Mouse (Mus musculus): Measurements from ENCODE around the gene Mlc1. TPM values are rescaled to one million over a fixed set of nuclear protein-coding genes. Genes with fewer than 3 reads are reported as not detected.

Gene Mlc1
- total RNA-seq (2021), result 100 to 1,000 TPM in 1 of 2 experiments, 10 to 100 TPM in 1; 99.9 to 111 TPM

DNA sequence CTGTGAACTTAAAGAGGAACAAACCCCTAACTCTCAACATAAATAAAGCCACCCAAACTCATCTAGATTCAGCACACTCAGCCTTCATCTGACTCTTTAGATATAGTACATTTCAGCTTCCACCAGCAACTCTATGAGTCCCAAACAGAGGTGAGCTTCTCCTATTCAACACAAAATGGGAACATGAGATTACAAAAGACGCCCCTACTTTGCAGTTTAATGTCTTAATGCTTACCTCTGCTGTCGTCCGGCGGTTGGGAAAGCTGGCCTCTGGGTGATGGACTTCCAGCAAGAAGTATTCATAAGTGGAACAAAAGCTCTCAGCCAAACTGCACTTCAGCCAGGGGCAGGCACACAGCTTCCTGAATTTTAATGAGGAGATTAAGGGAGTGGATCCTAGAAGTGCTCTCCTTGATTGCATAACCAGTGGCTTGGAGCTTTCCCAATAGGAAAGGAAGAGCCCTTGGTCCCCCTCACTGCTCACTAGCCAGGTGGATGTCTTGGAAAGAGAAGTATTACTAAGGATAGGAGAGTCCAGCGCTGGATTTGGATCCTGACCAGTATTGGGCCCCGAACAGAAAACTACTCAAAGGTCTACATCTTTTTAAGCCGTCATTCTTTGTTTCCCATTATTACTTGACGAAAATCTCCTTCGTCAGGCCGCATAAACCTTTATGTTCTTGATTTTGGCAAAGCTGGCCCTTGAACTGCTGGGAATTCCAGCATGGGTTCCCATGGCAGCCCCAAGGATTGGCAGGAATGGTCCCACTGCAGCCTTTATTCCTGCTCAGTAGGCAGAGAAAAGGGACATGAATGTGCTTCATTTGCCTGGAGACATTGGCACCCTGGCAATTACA is at the start of gene Mlc1:
Mlc1 (minus strand) TSS at position 727 of the 857 bp plus-strand sequence.
- DNase-seq (ENCODE audit: low spot score in 2 of 2), result peak in 1 of 2 experiments; percentile 7
- intact Hi-C loops (cut with DNase I), result no loop called here

- DNase-seq (ENCODE audit: low spot score in 2 of 2), result no peak
- intact Hi-C loops (cut with DNase I), result no loop called here
Measured at GRCm38 (mm10) chr15:89020492-89020891, 41.7 kb upstream of the Mlc1 start.

DNA sequence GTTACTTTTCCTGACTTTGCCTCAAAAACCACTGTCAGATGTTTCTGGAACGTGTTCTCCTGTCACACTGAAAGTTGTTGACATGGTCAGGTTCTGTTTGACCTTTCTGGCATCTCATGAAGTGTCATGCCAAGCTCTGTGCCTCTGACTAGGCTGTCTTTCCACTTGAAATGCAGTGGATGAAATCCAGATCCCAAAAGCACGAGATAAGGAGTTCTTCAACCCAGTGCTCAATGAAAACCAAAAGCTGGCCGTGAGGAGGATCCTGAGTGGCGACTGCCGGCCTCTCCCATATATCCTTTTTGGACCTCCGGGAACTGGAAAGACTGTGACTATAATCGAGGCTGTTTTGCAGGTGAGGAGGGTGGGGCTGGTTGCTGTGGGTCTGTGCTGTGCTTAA is 41.3 kb upstream of the Mlc1 start:
- no peak for DNase-seq (ENCODE audit: low spot score in 2 of 2)
- intact Hi-C loops (cut with DNase I), result no loop called here

GRCm38 (mm10) chr15:89016722-89017121 is 37.9 kb upstream of the Mlc1 start:
- intact Hi-C loops (cut with DNase I), result no loop called here

DNA sequence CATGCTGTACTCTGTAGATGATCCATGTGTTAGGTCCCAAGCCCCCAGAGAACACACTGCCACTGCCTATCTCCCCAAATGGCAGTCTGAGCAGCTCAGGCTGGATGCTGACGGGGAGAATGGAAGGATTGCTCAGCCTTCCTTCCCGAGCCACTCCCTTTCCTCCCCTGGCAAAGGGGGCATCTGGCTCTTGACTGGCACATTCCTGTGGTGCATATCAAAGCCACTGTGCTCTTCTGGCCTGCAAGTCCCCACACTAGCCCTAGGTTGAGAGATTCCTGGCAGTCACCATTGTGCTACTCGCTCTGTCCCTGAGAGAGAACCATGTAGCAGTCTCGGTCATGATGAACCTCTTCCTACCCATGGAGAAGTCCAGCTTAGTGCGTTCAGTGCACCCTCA is 29.0 kb upstream of the Mlc1 start:
- intact Hi-C loops (cut with DNase I), result no loop called here
- DNase-seq (ENCODE audit: low spot score in 2 of 2), result no peak

More at GRCm38 (mm10) chr15:89016722-89017121, 37.9 kb upstream of the Mlc1 start:
- DNase-seq (ENCODE audit: low spot score in 2 of 2), result no peak

- no peak for DNase-seq (ENCODE audit: low spot score in 2 of 2)
- intact Hi-C loops (cut with DNase I), result no loop called here
Measured at GRCm38 (mm10) chr15:89007002-89007401, 28.2 kb upstream of the Mlc1 start.

DNA sequence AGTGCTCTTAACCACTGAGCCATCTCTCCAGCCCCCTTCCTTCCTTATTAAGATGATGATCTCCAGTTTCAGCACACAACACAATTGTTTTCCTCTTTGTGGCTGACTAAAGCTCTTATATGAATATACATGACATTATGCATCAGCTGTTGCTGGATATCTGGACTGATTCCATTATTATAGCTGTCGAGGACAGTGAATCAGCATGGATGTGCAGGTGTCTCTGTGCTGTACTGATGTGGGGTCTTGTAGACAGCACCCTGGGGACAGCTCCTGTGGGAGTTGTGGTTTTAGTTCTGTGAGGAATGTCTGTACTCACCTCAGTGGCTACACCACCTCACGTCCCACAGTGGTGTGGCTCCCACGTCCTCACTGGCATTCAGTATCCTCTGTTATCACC is 22.4 kb upstream of the Mlc1 start:
- no peak for DNase-seq (ENCODE audit: low spot score in 2 of 2)
- intact Hi-C loops (cut with DNase I), result no loop called here

- intact Hi-C loops (cut with DNase I), result no loop called here
- no peak for DNase-seq (ENCODE audit: low spot score in 2 of 2)
Measured at GRCm38 (mm10) chr15:89000367-89000766, 21.6 kb upstream of the Mlc1 start.

GRCm38 (mm10) chr15:88999124-88999523 is 20.3 kb upstream of the Mlc1 start:
- intact Hi-C loops (cut with DNase I), result no loop called here

GRCm38 (mm10) chr15:88998636-88999035 is 19.8 kb upstream of the Mlc1 start:
- no peak for DNase-seq (ENCODE audit: low spot score in 2 of 2)
- intact Hi-C loops (cut with DNase I), result no loop called here

More at GRCm38 (mm10) chr15:88999124-88999523, 20.3 kb upstream of the Mlc1 start:
- no peak for DNase-seq (ENCODE audit: low spot score in 2 of 2)

GRCm38 (mm10) chr15:88989236-88989635 is 10.4 kb upstream of the Mlc1 start:
- no peak for DNase-seq (ENCODE audit: low spot score in 2 of 2)
- intact Hi-C loops (cut with DNase I), result no loop called here

- no peak for DNase-seq (ENCODE audit: low spot score in 2 of 2)
- intact Hi-C loops (cut with DNase I), result no loop called here
Measured at GRCm38 (mm10) chr15:88982534-88983079, 3.8 kb upstream of the Mlc1 start, which contains the start of gene Mov10l1. Mov10l1 (plus strand) TSS chr15:88982909.

DNA sequence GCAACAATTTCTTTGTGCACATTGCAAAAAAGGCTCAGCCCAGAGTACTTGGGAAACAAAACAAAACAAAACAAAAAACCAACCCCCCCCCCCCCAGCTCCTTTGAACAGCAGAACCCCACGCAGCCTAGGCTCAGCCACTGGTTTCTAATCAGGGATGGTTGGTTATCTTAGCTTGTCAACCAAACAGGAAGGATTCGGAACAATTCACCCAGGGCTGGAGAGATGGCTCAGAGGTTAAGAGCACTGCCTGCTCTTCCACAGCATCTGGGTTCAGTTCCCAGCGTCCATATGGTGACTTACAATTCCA is 285 bp upstream of the Mlc1 start:
- DNase-seq (ENCODE audit: low spot score in 2 of 2), result no peak
- intact Hi-C loops (cut with DNase I), result no loop called here

DNA sequence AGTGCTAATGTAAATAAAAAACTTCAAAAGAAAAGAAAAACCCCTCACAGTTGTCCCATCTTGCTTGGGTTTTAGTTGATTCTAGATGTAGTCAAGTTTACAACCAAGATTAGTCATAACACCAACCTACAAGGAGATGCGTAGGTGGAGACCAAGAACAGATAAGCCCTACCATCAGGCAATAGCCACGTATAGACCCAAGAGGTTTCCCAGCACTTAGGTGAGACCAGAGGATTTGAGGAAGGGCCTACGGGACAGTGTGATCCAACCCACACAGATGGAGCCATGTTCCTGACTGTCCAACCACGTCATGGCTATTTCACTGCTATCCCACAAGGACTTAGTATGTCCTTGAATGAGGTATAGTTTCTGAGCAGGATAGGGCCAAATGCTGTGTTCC is 6.5 kb downstream of the Mlc1 start:
- no peak for DNase-seq (ENCODE audit: low spot score in 2 of 2)
- intact Hi-C loops (cut with DNase I), result no loop called here

GRCm38 (mm10) chr15:88964070-88964578 is 14.7 kb downstream of the Mlc1 start:
- DNase-seq (ENCODE audit: low spot score in 2 of 2), result no peak
- intact Hi-C loops (cut with DNase I), result no loop called here

- intact Hi-C loops (cut with DNase I), result no loop called here
- no peak for DNase-seq (ENCODE audit: low spot score in 2 of 2)
Measured at GRCm38 (mm10) chr15:88957522-88957921, 21.3 kb downstream of the Mlc1 start.

DNA sequence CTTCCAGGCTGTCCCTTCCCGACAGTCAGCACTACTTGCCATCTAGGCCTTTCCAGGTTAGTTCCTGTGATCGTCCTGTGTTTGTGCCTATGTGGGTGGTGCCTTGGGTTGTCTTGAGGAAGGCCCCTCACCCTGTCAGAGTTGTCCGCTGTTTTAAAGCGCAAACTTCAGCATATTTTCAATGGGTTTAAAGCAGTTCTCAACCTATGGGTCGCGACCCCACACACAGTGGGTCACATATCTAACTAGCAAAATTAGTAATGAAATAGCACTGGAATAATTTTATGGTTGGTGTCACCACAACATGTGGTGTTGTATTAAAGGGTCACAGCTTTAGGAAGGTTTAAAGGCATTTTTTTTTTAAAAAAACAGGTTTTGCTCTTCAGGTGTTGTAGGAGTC is 23.5 kb downstream of the Mlc1 start:
- no peak for DNase-seq (ENCODE audit: low spot score in 2 of 2)
- intact Hi-C loops (cut with DNase I), result no loop called here

DNA sequence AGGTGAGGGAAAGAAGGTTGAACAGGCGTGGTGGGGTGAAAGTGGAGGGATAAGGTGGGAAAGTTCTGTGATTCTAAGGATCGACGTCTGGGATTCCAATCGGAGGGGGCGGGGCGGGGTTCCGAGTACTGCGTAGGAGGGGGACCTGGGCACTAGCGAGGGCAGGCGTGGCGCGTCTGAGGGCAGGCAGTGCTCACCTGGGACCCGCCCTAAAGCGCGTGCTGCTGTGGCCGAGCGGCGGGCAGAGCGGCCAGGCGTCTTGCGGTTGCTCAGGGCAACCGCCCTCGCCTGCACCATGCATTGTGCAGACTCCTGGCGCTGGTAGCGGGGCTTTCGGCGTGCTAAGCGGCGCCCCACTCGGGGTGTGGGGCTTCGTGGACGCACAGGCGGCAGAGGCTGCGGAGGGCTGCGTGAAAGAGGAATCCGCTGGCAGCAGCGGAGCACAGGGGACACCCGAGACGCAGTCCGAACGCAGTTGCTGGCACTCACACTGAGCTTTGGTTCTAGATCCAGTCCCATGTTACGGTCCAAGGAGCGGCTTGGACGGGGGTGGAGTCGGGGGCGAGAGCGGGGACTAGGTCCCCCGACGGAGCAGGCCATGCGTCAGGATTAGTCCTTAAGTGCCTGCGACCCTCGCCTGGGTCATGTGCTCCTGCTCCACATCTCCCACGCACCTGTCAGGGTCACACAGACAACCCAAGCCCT is 24.3 kb downstream of the Mlc1 start, which contains the start of gene Ttll8:
Ttll8 (minus strand) TSS at position 51 of the 705 bp plus-strand sequence.
- peak; percentile 9 to 13 for DNase-seq (ENCODE audit: low spot score in 2 of 2)
- intact Hi-C loops (cut with DNase I), result no loop called here

GRCm38 (mm10) chr15:88951246-88951645 is 27.6 kb downstream of the Mlc1 start:
- intact Hi-C loops (cut with DNase I), result no loop called here

DNA sequence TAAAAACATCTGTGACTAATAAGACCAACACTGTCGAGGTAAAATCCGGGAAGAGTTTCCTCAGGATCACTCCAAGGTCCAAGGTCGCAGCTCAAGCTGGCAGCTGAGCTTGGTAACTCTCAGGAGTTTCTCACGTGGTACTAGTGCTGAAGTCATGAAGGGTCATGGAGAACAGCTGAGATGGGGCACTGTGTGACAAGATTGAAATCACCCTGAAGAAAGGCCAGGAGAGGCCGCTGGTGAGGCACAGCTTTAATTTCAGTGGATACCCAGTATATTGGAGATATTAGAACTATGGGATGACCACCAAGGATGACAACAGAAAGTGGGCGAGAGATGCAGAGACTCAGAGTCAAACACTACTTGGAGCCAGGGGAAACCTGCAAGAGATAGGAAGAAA is 32.0 kb downstream of the Mlc1 start:
- no peak for DNase-seq (ENCODE audit: low spot score in 2 of 2)
- intact Hi-C loops (cut with DNase I), result loop anchor here (5.0 kb wide), 1 partner anchor 115 kb away; no protein-coding TSS in a partner anchor

More at GRCm38 (mm10) chr15:88951246-88951645, 27.6 kb downstream of the Mlc1 start:
- no peak for DNase-seq (ENCODE audit: low spot score in 2 of 2)

Measured in left cerebral cortex, postnatal 36 days (tissue).